ENCODE assay signal across 7 mouse cellular contexts in genomic region chr4:63215185-63215992, GRCm38 (mm10). TPM values are rescaled to one million over a fixed set of nuclear protein-coding genes. Genes with fewer than 3 reads are reported as not detected.
DNase-seq lines count a peak whose midpoint lies in the region; ATAC-seq and TF ChIP-seq lines count a peak whose summit lies in the region.

No protein-coding gene starts in this region.

- no peak for TF ChIP-seq POLR2A in spleen, adult 2 months (IDR thresholded peaks at IDR 0.05; ENCODE audit: low read depth, low read length)

- H3K4me2 ChIP-seq in intestine, postnatal 0 days (replicated peaks; ENCODE audit: low read depth), result peak overlapping the region; percentile 92
- peak overlapping the region; percentile 96 for H3K4me2 ChIP-seq in limb, embryonic 15.5 days
- peak overlapping the region; percentile 100 for H3K4me2 ChIP-seq in midbrain, embryonic 16.5 days (ENCODE audit: low read length)

- WGBS in intestine, postnatal 0 days, result under 1% methylated on average over 70 of the region's 71 CpGs
- under 1% methylated on average over 66 of the region's 71 CpGs for WGBS in limb, embryonic 15.5 days
- WGBS in midbrain, embryonic 16.5 days, result under 1% methylated on average over 64 of the region's 71 CpGs
- under 1% methylated on average over 69 of the region's 71 CpGs for WGBS in spleen, adult 2 months

- peak overlapping the region; percentile 70 for H3K4me3 ChIP-seq in intestine, postnatal 0 days (ENCODE audit: low read depth, low read length)
- peak overlapping the region; percentile 83 for H3K4me3 ChIP-seq in limb, embryonic 15.5 days
- H3K4me3 ChIP-seq in midbrain, embryonic 16.5 days (ENCODE audit: low read depth, low read length), result peak overlapping the region; percentile 63
- peak overlapping the region; percentile 64 for H3K4me3 ChIP-seq in spleen, adult 2 months (ENCODE audit: extremely low read depth, insufficient read depth, insufficient read length)

- ATAC-seq in intestine, postnatal 0 days, result peak; percentile 16; the same call in 1 of the 2 replicates
- ATAC-seq in limb, embryonic 15.5 days (ENCODE audit: insufficient number of reproducible peaks, low FRiP score, low TSS enrichment, low read depth), result peak; percentile 41; the same call in 1 of the 2 replicates
- ATAC-seq in midbrain, embryonic 16.5 days, result peak; percentile 66

- DNase-seq in adrenal gland, postnatal 10 days, result peak; percentile 91
- peak; percentile 87 for DNase-seq in embryo, embryonic 10.5 days (ENCODE audit: low spot score)
- peak; percentile 97 for DNase-seq in heart, adult 11 months
- DNase-seq in spleen, adult 2 months (ENCODE audit: low read depth in 1 of 2, low spot score in 2 of 2), result peak; percentile 21 to 73

- H3K9me3 ChIP-seq in intestine, postnatal 0 days (ENCODE audit: control insufficient read depth), result no peaks in the 10 kb centered on the region
- no peaks in the 10 kb centered on the region for H3K9me3 ChIP-seq in limb, embryonic 15.5 days
- H3K9me3 ChIP-seq in midbrain, embryonic 16.5 days (replicated peaks; ENCODE audit: control insufficient read depth, low read length, poor library complexity, severe bottlenecking), result no peaks in the 10 kb centered on the region

- TF ChIP-seq CTCF in intestine, postnatal 0 days (IDR thresholded peaks at IDR 0.05; ENCODE audit: low read depth), result peak; percentile 99
- peak; percentile 91 for TF ChIP-seq CTCF in spleen, adult 2 months (IDR thresholded peaks at IDR 0.05; ENCODE audit: extremely low read depth, insufficient read depth, insufficient read length, insufficient replicate concordance)

- no peaks in the 10 kb centered on the region for H3K36me3 ChIP-seq in intestine, postnatal 0 days (ENCODE audit: control insufficient read depth, insufficient read depth)
- H3K36me3 ChIP-seq in limb, embryonic 15.5 days, result 0 out of 2 replicates have a peak, but pooled peaks cover 10% of the 10 kb centered on the region
- no peaks in the 10 kb centered on the region for H3K36me3 ChIP-seq in midbrain, embryonic 16.5 days (ENCODE audit: control insufficient read depth, insufficient read depth, low read length)
- no peaks in the 10 kb centered on the region for H3K36me3 ChIP-seq in spleen, adult 2 months (ENCODE audit: control insufficient read depth, insufficient read depth, low read length)

- peaks cover 14% of the 10 kb centered on the region for H3K27me3 ChIP-seq in intestine, postnatal 0 days (replicated peaks; ENCODE audit: control insufficient read depth, insufficient read depth, low read length)
- H3K27me3 ChIP-seq in limb, embryonic 15.5 days, result peaks cover 17% of the 10 kb centered on the region
- H3K27me3 ChIP-seq in midbrain, embryonic 16.5 days (ENCODE audit: control insufficient read depth, insufficient read depth, low read depth, low read length), result peaks cover 45% of the 10 kb centered on the region
- peaks cover 10% of the 10 kb centered on the region for H3K27me3 ChIP-seq in spleen, adult 2 months (ENCODE audit: control insufficient read depth, insufficient read depth, low read length)

- H3K9ac ChIP-seq in intestine, postnatal 0 days (ENCODE audit: low read depth, low read length), result peak overlapping the region; percentile 76
- H3K9ac ChIP-seq in limb, embryonic 15.5 days, result peak overlapping the region; percentile 87
- H3K9ac ChIP-seq in midbrain, embryonic 16.5 days (ENCODE audit: low read depth, low read length), result peak overlapping the region; percentile 71

- H3K27ac ChIP-seq in intestine, postnatal 0 days (ENCODE audit: low read depth, low read length), result peak overlapping the region; percentile 60
- peak overlapping the region; percentile 91 for H3K27ac ChIP-seq in limb, embryonic 15.5 days
- H3K27ac ChIP-seq in midbrain, embryonic 16.5 days (ENCODE audit: low read length), result no peak overlapping the region
- H3K27ac ChIP-seq in spleen, adult 2 months (ENCODE audit: insufficient read depth, low read length), result no peak overlapping the region

- H3K4me1 ChIP-seq in intestine, postnatal 0 days (replicated peaks; ENCODE audit: control insufficient read depth, insufficient read depth, low read length), result 0 out of 2 replicates have a peak, but pooled peaks cover 8% of the 10 kb centered on the region
- peaks cover 62% of the 10 kb centered on the region for H3K4me1 ChIP-seq in limb, embryonic 15.5 days
- peaks cover 22% of the 10 kb centered on the region for H3K4me1 ChIP-seq in midbrain, embryonic 16.5 days (ENCODE audit: control insufficient read depth, insufficient read depth, low read length)
- peaks cover 7% of the 10 kb centered on the region for H3K4me1 ChIP-seq in spleen, adult 2 months (ENCODE audit: control insufficient read depth, insufficient read depth, insufficient read length)

RNA-seq across cellular contexts. Expression of gene Col27a1, which starts 1.6 kb away (rescaled TPM):
- total RNA-seq in adrenal gland, postnatal 10 days (2021), result 10 to 100 TPM; 11.4 to 15.2 TPM
- 5.0 and 7.2 TPM in 2 replicates for polyA plus RNA-seq in intestine, postnatal 0 days (2015; fragmentation: Nextera tagmentation; extraction: Ambion mirVana)
- 25.5 and 32.6 TPM in 2 replicates for polyA plus RNA-seq in limb, embryonic 15.5 days (2015; fragmentation: Nextera tagmentation; extraction: Ambion mirVana)
- polyA plus RNA-seq in midbrain, embryonic 16.5 days (2015; fragmentation: Nextera tagmentation; extraction: Ambion mirVana), result 1.6 TPM in 2 replicates
- polyA plus RNA-seq in spleen, adult 2 months (2012; rRNA removed), result 9.1 and 10.2 TPM in 2 replicates

RNA-seq across cellular contexts. Expression of gene Kif12, which starts 43.5 kb away (rescaled TPM):
- total RNA-seq in adrenal gland, postnatal 10 days (2021), result under 1 TPM in 1 of 2 experiments, not detected in 1; 0.45 TPM
- 61.9 and 75.5 TPM in 2 replicates for polyA plus RNA-seq in intestine, postnatal 0 days (2015; fragmentation: Nextera tagmentation; extraction: Ambion mirVana)
- 0.22 and 0.42 TPM in 2 replicates for polyA plus RNA-seq in limb, embryonic 15.5 days (2015; fragmentation: Nextera tagmentation; extraction: Ambion mirVana)
- 0.06 and 0.09 TPM in 2 replicates for polyA plus RNA-seq in midbrain, embryonic 16.5 days (2015; fragmentation: Nextera tagmentation; extraction: Ambion mirVana)
- polyA plus RNA-seq in spleen, adult 2 months (2012; rRNA removed), result 0.18 and 0.19 TPM in 2 replicates

Comparison
In these comparisons a context has a peak if more than half of its experiments do, and no peak if none do; other contexts are left out.
1. DNase-seq: peak in every context shown above with its lines; median percentile 97 in heart, adult 11 months; 91 in adrenal gland, postnatal 10 days; 87 in embryo, embryonic 10.5 days; 47 in spleen, adult 2 months.
2. ATAC-seq: peak in every context shown above with its lines; median percentile 66 in midbrain, embryonic 16.5 days; 41 in limb, embryonic 15.5 days; 16 in intestine, postnatal 0 days.
3. H3K27ac ChIP-seq: peak in intestine, postnatal 0 days (single experiment) and limb, embryonic 15.5 days (single experiment); none in midbrain, embryonic 16.5 days (single experiment) and spleen, adult 2 months (single experiment).
4. RNA of gene Kif12, which starts 43.5 kb away (polyA plus RNA-seq): 61.9 to 75.5 TPM in intestine, postnatal 0 days; 0.22 to 0.42 TPM in limb, embryonic 15.5 days, 0.18 to 0.19 TPM in spleen, adult 2 months and 0.06 to 0.09 TPM in midbrain, embryonic 16.5 days; every median in the first group is over 10 times any median in the second.
5. Peak in every context shown above with its lines, with median percentiles within 50 percentile points of each other: H3K4me2 ChIP-seq, H3K4me3 ChIP-seq and H3K9ac ChIP-seq.